Mouse (Mus musculus): Measurements from ENCODE around the gene Mpp3.
A peak's percentile ranks its signal among the peaks of the same experiment; 100 is the strongest.

Mpp3 gene

DNA sequence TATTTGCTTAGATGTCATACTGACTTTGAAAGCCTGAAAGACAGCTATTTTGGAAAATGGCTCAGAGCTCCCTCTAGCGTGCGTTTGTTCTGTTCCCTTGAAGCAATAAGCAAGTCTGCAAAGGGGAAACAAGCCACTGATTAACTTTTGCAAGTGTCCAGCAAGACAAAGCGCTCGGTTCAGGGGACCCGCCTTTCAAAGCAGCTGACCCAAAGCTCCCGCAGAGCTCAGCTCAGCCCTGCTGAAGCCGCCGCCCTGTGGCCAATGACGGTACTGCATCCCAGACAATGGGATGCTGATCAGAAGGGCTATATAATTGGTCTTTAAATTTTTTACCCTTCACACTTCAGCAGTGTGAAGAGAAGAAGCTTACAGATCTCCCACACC lies 11.9 kb upstream of the Mpp3 start:
- peak; percentile 90 to 96 for DNase-seq (ENCODE audit: inconsistent age in 2 of 2, low spot score in 1 of 2)

DNA sequence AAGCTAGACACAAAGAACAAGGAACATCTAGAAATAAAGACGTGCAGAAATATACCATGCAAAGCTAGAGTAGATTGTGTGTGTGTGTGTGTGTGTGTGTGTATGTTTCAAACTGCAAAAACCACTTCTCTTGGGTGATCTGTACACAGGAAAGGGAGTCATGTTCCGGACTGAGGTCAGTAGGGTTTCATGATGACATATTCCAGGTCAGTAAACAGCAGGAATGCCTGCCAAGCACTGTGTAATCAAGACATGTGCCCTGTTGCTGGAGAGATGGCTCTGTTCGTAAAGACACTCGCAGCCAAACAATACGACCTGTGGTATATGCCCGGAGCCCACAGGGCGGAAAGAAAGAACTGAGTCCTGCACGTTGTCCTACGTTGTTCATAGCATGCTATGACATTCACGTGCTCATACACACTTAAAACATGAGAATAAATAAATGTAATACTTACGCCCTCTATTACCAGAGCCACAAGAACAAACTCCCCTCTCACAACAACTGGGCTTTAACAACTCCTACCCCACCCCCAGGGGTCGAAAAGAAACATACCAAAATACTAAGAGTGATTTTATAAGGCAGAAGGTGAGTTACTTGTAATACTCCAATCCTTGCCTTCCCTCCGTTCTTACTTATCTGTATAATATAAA lies 11.4 kb upstream of the Mpp3 start:
- peak in 1 of 2 experiments; percentile 54 for DNase-seq (ENCODE audit: inconsistent age in 2 of 2, low spot score in 1 of 2)

DNA sequence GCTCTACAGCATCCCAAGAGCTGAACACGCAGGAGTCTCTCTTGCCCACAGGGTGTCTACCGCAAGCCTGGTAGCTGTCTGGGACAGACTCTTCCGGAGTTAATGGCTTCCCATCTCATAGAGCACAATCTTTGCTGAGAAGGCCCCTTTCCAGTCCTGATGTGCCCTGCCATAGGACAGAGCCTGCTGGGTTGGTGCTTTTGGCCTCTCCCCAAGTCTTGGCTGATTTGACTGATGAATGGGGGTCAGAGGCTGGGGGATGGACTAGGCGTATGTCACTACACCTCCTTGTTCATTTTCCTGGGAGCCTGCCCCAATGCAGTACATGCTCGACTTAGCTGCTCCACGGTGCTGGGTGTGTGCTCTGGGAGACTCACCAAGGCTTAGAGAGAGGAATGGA lies 9.5 kb upstream of the Mpp3 start:
- no peak for DNase-seq (ENCODE audit: inconsistent age in 2 of 2, low spot score in 1 of 2)

DNA sequence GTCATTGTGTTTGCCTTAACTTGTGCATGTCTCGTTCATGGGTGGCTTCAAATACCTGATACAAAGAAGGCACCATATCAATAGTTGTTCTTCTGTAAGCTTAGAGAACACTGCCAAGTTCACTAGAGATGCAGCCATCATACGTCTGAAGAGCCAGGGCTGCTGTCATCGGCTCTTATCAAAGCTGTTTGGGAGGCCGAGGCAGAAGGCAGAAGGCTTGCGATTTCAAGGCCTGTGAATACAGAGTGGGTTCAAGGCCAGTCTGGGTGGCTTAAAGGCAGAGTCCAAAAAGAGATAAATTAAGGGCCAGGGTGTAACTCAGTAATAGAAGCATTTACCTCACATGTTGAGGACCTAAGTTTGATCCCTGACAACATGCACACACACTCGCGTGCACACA lies 8.1 kb upstream of the Mpp3 start:
- peak; percentile 64 to 69 for DNase-seq (ENCODE audit: inconsistent age in 2 of 2, low spot score in 1 of 2)

DNA sequence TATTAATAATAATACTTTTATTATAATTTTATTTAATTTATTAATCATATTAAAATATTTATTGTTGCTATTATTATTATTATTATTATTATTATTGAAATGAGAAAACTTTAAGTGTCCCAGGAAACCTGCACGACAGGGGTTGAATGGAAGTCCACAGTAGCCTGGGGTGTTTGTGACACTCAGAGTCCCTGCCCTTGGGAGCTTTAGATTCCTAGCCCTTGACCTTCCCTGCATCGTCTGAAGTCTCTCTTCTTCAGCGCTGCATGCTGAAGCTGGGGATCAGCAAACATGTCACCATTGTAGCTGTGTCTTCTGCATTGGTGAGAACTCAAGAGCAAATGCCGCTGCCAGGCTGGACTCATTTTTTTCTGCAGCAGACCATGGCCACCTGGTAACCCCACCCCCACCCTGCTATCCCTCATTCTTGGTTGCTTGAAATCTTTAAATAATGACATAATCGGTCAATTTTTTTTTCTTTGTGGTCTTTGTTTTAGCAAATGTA lies 7.2 kb upstream of the Mpp3 start:
- no peak for DNase-seq (ENCODE audit: inconsistent age in 2 of 2, low spot score in 1 of 2)

DNA sequence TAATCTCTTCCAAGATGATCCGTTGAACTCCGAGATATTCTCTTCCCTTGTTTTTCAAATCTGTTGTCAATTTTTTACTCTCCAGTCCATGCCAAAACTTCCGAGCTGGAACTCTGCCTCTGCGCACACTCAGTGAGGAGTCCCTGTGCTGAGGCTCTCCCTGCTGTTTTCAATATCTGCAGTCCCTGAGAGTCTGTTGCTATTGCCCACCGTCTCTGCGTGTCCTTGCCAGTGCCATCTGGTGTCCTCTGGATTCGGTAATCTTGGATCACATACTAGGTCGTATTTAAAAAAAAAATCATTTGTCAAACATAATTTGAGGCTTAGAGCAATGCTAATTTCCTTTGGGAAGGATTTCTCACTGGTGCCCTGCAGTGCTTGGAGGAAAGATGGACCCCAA lies 6.6 kb upstream of the Mpp3 start:
- no peak for DNase-seq (ENCODE audit: inconsistent age in 2 of 2, low spot score in 1 of 2)

DNA sequence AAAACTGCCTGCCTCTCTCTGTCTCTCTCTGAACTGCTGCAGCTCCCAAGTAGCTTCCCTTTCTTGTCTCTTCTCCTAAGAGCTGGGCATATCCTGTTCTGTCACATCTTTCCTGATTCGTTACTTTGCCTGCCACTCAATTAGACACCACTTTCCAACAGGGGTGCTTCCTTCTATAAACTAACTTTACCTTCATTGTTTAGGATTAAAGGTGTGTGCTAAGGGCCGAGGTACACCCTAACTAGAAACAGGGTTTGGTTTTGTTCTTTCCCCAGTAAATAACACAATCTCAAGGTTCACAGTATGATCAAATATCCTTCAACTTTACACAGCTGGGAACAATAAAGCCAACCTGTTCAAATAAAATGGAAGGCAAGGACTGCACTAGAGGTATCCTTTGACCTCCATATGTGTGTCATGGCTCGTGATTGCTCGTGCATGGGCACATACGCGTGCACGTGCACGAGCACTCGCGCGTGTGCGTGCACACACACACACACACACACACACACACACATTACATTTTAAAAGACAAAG lies 4.9 kb upstream of the Mpp3 start:
- no peak for DNase-seq (ENCODE audit: inconsistent age in 2 of 2, low spot score in 1 of 2)

DNA sequence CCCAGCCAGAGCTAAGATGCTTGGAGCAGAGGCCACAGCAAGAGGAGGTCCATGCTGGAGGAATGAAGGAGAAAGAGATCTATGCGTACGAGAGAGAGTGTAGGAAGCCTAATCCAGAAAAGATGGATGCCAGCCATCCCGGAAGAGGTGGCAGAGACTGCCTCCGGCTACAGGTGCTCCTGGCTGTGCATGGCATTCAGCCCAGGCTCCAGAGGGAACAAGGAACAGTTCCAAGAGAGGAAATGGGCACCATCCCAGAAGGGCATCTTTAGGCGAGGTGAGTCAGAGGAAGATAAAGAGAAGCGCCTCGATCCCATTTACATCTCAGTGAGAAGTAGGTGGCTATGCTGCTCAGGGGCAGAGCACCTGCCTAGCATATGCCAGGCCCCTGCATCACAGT lies 2.9 kb upstream of the Mpp3 start:
- DNase-seq (ENCODE audit: inconsistent age in 2 of 2, low spot score in 1 of 2), result peak; percentile 56 to 63

DNA sequence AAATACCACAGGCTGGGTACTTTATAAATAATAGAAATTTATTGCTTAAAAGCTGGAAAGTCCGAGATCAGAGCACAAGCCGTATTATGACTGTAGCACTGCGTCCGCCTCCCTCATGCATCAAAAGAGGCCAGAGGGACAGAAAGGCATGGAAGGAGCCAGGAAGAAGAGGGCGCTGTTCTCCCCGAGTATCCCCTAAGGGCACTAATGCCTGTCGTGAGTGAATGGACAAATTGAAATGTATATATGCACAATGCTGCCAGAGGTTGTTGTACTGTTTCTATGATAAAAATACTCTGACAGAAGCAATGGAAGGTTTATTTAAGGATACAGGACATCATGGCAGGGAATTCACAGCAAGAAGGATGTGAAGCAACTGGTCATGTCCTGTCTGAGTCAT lies 1.7 kb upstream of the Mpp3 start:
- no peak for DNase-seq (ENCODE audit: inconsistent age in 2 of 2, low spot score in 1 of 2)

DNA sequence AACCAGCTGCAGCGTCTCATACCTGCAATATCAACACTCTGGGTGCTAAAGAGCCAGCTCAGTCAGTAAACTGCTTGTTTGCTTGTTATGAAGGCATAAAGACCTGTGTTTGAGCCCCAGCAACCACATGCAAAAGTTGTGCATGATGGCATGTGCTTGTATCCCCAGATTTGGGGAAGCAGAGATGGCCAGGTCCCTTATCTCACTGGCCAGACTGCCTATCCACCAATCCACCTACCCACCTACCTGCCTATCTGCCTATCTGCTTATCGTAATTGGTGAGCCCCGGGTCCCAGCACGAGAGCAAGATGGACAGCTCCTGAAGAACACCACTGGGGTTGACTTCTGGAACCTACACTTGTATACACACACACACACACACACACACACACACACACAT lies 1.0 kb upstream of the Mpp3 start:
- no peak for DNase-seq (ENCODE audit: inconsistent age in 2 of 2, low spot score in 1 of 2)

DNA sequence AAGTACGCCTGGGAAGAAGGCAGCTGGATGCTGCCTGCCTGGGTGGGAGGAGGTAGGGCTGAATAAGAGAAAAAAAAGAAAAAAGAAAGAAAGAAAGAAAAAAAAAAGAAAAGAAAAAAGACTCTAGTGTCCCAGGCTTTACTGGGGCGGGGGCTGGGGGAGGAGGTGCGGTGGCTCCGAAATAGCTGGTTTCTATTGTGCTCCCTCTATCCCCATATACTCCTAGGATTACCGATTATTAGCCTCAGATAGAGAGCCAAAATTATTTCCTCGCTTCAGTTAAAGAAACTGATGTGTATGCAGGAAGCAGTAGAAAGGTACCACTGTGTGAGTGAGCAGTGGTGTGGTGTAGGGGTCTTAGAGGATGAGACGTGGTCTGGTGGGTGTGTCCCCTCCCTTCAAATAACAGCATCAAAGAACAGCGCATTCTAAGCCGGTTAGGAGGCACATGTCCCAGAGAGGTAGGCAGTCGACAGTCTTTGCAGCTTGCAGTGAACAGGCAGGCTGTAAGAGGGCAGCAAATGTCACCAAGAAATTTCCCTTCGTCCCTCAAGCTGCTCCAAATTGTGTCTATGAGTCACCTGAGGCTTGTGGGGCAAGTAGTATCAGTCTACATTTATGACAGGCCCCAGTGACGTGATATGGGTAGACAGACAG lies 772 bp downstream of the Mpp3 start:
- DNase-seq (ENCODE audit: inconsistent age in 2 of 2, low spot score in 1 of 2), result peak; percentile 68 to 75

DNA sequence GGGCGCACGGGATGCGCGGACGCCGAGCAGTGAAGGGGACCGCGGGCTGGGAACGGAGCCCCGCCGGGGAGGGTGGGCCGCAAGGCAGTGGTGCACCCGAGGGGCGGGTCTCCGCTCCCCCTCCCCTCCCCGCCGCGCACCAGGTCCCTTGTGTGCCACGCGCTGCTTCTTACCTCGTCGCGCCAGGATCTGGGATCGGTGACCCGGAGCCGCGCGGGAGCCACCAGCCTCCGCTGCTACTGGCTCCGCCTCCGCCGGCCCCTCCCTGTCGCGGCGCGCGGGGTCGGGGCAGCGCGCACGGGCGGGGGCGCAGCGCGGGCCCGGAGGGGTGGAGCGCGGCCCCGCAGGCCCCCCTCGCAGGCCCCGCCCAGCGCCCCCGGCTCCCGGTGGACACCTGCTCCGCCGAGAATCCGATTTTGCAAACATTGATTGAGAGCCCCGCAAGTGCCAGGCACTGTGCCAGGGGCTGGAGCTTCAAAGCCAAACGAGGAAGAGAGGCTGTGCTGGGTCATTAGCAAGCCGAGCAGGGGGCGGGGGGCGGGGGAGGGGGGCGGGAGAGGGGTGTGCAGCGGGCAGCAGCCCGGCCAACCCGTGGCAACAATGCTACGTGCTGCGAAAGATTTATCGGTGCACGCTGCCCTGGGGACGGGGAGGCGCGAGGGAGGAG lies 1.4 kb downstream of the Mpp3 start:
- peak; percentile 90 to 93 for DNase-seq (ENCODE audit: inconsistent age in 2 of 2, low spot score in 1 of 2)

DNA sequence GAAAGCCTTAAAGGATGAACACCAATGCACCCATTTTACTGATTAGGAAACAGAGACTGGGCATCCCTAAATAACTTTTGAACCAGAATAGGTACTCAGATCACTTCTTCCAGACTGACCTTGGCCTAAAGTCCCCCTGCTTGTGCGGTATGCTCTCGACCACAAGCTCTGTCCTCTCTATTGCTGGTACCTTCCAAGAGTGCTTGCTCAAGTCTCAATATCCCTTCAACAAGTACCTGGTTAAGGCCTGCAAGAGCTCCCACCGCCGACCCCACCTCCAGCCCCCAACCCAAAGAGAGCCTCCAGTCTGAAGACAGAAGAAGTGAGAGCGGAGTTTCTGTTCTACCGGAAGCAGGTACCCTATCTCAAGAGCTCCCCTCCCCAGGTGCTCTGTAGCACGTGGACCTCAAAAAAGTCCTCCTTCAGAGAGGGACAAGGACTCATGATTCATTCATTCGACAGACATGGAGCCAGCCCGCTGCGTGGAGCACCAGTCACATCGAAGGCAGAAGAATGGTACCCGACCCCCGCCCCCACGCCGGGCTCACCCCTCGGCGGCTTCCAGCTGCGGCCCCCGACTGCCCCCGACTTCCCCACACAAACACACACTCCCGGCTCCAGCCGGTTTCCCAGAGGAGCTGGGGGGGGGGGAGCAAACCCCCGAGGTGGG lies 2.1 kb downstream of the Mpp3 start:
- peak; percentile 61 to 76 for DNase-seq (ENCODE audit: inconsistent age in 2 of 2, low spot score in 1 of 2)

DNA sequence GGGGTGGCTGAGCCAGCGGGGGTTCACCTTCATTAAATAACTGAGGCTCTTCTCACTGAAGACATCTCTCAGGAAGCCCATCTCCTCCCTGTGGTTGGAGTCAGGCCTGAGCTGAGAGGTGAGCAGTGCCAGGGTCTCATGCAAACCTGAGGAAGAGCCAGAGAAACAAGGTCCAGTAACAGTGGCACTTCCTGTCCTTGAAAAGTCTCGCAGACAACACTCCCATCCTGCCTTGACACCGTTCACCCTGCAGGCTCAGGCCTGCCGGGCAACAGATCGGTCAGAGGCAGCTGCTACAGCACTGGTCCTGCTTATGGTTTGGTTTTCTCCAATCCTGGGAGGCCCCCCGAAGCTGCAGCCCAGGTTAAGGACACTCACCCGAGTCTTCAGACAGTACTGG lies 2.9 kb downstream of the Mpp3 start:
- peak; percentile 39 to 58 for DNase-seq (ENCODE audit: inconsistent age in 2 of 2, low spot score in 1 of 2)

DNA sequence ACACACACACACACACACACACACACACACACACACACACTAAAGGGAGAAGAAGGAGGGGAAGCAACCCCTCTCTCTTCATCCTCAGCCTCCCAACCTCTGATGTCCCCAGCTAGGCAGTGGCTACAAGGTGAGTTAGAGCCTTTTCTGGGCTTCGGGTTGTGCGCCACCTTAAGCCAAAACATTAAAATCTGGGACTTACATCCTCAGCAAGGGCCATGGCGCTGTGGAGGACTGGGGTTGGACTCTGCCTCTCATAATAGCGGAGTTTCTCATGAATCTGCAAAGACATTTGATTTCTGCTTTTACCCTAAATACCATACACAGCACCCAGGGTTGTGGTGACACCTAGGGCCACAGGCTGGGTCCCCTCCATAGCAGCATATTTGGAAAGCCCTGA lies 3.4 kb downstream of the Mpp3 start:
- DNase-seq (ENCODE audit: inconsistent age in 2 of 2, low spot score in 1 of 2), result no peak

DNA sequence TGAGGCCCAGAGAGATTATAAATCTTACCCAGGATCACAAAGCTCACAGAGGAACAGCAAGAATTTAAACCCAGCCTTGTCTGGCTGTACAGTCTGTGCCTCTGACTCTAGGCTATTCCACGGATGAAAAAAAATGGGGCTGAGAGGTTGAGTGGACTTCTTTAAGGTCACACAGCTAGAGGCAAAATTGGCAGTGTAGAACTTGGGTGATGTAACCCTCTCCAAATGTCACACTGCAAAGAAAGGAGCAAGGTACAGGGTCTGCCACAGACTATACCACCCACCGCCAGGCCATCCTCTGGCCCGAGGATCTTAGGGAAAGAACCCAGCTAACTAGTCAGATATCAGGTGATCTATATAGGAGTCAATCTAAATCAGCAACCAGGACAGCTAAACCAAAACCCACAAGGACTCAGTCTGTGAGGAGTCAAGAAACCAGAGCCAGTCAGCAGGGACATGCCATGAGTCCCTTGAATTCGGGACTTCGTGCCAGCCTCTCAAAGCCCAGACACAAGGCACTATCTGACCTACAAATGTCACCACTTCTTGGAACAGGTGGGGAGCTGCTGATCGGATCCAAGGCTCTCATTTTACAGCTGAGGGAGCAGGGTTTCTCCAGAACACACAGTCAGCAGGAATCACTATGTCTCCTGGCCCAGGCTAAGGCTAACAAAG lies 4.0 kb downstream of the Mpp3 start:
- DNase-seq (ENCODE audit: inconsistent age in 2 of 2, low spot score in 1 of 2), result peak; percentile 58 to 62

DNA sequence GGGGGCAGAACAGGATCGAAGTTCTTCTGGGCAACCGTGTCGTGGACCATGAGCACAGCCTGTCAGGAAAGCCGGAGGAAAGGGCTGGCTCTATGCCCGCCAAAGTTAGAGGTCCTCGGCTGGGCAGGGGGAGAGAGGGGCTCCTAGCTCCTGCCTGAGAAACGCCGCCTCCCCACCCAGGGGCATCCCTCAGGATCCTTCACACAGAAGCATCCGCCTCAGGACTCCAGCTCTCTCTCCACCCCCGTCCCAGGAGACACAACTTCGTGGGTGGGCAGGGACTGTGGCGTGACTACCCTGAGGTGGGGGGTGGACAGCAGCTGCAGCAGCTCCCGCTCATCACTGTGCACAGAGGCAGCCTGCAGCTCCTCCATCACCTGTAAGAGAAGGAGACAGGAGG lies 4.9 kb downstream of the Mpp3 start:
- no peak for DNase-seq (ENCODE audit: inconsistent age in 2 of 2, low spot score in 1 of 2)

DNA sequence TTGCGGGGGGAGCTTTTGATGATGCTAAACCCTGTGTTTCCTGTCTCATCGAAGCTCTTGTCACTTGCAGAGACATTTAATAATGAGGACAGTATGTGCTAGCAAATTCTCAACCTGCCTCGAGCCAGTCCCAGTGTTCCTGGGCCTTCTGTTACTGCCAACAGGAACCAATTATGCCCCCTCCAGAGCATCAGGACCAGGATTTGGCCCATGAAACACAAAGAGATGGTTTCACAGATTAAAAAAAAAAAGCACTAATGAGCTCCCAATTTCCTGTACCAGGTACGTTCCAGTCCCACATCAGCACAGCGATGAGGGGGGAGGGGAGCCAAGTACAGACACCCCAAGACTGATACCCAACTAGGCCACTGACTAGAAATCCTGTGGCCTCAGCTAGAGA lies 7.1 kb downstream of the Mpp3 start:
- no peak for DNase-seq (ENCODE audit: inconsistent age in 2 of 2, low spot score in 1 of 2)

DNA sequence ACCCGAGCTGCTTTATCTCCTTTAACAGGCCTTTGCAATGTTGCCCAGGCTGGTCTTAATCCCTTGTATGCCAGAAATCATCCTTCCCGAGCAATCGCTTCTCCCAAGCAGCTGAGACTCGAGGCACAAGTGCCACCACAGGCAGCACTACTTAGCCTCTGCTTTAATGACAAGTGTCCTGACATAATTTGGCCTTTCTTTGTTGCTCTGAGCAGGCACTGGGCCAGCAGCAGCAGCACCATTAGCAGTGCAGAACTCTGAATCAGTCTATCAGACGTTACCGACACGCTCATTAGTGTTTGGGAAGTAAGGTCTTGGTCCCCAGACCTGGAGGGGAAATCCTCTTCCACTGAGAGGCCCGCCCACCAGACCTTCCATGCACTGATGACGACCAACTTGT lies 8.5 kb downstream of the Mpp3 start:
- no peak for DNase-seq (ENCODE audit: inconsistent age in 2 of 2, low spot score in 1 of 2)

DNA sequence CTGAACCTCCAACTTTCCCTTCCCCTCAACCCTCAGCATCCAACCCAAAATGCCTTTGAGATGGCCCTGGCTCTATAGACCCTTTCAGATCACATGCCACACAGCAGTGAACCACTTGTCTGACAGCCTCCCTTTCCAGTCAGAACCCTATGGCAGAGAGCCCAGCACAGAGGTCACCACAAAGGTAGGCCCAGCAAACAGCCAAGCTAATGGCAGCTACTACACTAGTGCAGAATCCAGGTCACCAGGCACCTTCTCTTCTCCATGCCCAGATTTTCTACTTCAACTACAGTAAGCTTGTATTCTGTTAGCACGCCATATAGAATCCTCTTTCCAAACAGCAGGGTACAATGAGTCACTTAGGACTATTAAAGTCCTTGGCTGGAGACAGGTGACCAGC lies 12.1 kb downstream of the Mpp3 start:
- DNase-seq (ENCODE audit: inconsistent age in 2 of 2, low spot score in 1 of 2), result no peak

DNA sequence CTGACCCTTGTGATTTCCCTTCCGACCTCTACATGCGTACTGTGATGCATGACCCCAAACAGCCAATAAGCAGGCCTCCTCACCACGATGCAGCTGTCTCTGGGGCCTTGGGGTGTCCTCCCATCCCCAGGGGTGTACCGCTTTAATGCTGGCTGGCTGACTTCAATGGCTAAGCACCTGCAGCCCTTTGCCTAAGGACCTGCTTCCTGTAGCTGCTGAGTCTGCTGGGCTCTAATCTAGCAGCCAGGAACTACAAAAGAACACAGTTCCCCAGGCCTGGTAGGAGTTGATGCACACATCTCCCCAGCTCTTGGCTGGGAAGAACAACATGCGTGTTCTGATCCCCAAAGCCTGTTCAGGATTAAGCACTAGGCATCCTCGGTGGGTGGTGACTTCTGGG lies 12.8 kb downstream of the Mpp3 start:
- no peak for DNase-seq (ENCODE audit: inconsistent age in 2 of 2, low spot score in 1 of 2)

Measured in adrenal gland, adult (tissue).